Mouse (Mus musculus): Measurements from ENCODE around the gene Npcd. TPM values are rescaled to one million over a fixed set of nuclear protein-coding genes. Genes with fewer than 3 reads are reported as not detected.

The Npcd gene
- polyA plus RNA-seq, 1 experiment: not detected

GRCm38 (mm10) chr15:79873545-79873944, 39.5 kb upstream of the Npcd start:
- WGBS: 90% methylated on average over 8 of the region's 8 CpGs

DNA sequence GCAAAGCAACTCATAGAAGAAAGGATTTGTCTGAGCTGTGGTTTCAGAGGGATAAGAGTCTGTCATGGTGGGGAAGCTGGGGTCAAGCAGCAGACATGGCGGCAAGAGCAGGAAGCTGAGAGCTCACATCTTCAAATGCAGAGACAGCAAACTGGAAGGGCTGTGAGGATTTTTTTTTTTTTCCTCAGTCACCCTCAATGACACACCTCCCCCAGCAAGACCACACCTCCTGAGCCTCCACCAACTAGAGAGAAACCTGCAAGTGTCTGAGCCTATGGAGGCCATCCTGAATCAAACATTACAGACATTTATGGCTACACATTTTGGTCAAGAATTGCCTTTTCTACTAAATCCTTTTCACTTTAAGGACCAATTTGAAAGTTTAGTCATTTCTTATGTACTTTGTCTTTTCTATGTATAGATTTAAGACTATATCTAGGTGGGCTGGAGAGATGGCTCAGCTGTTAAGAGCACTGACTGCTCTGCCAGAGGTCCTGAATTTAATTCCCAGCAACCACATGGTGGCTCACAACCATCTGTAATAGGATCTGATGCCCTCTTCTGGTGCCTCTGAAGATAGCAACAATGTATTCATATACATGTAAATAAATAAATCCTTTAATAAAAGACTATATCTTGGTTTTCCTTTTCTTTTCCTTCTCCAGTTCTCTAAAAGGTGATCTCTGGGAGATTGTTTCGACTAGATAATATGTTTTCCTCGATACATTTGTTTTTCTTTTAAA, 33.4 kb upstream of the Npcd start:
- no peak for TF ChIP-seq CTCF (IDR thresholded peaks at IDR 0.05; ENCODE audit: insufficient read depth, low read depth, low read length)
- TF ChIP-seq POLR2A (IDR thresholded peaks at IDR 0.05; ENCODE audit: insufficient read depth, low read depth, low read length): no peak
- Histone ChIP-seq H3K4me1 (ENCODE audit: control insufficient read depth, insufficient read depth, low read length) (no peaks in the 10 kb centered on the region), H3K4me3 (ENCODE audit: insufficient read depth, low read depth, low read length) (no peak overlapping the region), H3K27ac (ENCODE audit: insufficient read depth, low read depth, low read length) (no peak overlapping the region)
- WGBS: 87% methylated on average over 3 of the region's 3 CpGs

More at GRCm38 (mm10) chr15:79873545-79873944, 39.5 kb upstream of the Npcd start:
- H3K27ac ChIP-seq (ENCODE audit: insufficient read depth, low read depth, low read length): no peak overlapping the region
- no peak overlapping the region for H3K4me3 ChIP-seq (ENCODE audit: insufficient read depth, low read depth, low read length)
- TF ChIP-seq CTCF (IDR thresholded peaks at IDR 0.05; ENCODE audit: insufficient read depth, low read depth, low read length) (no peak), POLR2A (IDR thresholded peaks at IDR 0.05; ENCODE audit: insufficient read depth, low read depth, low read length) (no peak)
- no peaks in the 10 kb centered on the region for H3K4me1 ChIP-seq (ENCODE audit: control insufficient read depth, insufficient read depth, low read length)

DNA sequence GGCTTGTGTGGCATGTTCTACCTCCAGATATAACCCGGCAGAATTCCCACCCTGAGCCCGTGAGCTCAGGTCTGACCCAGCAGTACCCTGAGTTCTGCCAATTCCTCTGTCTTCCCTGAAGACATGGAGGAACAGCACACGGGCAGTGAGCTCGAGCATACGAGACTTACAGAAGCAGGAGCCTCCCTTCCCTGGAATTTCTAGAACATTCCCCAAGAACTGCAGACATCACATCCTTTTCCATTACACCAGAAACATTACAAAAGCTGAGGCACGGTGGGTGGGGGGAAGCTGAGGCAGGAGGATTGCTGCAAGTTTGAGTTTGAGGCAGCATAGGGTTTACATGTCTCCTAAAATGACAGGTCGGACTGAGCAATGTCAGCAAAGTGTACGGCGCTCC, 25.8 kb upstream of the Npcd start:
- no peak for TF ChIP-seq POLR2A (IDR thresholded peaks at IDR 0.05; ENCODE audit: insufficient read depth, low read depth, low read length)
- TF ChIP-seq CTCF (IDR thresholded peaks at IDR 0.05; ENCODE audit: insufficient read depth, low read depth, low read length): no peak
- 89% methylated on average over 9 of the region's 9 CpGs for WGBS
- Histone ChIP-seq H3K27ac (ENCODE audit: insufficient read depth, low read depth, low read length) (no peak overlapping the region), H3K4me3 (ENCODE audit: insufficient read depth, low read depth, low read length) (no peak overlapping the region), H3K4me1 (ENCODE audit: control insufficient read depth, insufficient read depth, low read length) (no peaks in the 10 kb centered on the region)

DNA sequence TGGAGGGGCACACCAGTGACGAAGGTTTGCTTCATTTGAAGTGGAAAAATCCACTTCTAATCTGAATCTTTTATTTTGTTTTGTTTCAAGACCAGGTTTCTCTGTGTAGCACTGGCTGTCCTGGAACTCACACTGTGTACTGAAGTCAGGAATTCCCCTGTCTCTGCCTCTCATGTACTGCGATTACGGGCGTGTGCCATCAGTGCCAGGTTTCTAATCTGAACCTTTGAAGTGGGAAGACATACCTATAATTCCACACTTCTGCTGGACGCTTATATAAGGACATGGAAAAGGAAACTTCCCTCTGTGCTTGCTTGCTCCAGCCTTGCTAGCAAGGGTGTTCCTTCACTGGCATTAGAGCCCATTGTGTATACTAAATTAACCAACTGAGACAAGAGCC, 24.9 kb upstream of the Npcd start:
- TF ChIP-seq CTCF (IDR thresholded peaks at IDR 0.05; ENCODE audit: insufficient read depth, low read depth, low read length): no peak
- no peak for TF ChIP-seq POLR2A (IDR thresholded peaks at IDR 0.05; ENCODE audit: insufficient read depth, low read depth, low read length)
- no peaks in the 10 kb centered on the region for H3K4me1 ChIP-seq (ENCODE audit: control insufficient read depth, insufficient read depth, low read length)
- 85% methylated on average over 5 of the region's 5 CpGs for WGBS
- H3K27ac ChIP-seq (ENCODE audit: insufficient read depth, low read depth, low read length): no peak overlapping the region
- no peak overlapping the region for H3K4me3 ChIP-seq (ENCODE audit: insufficient read depth, low read depth, low read length)

DNA sequence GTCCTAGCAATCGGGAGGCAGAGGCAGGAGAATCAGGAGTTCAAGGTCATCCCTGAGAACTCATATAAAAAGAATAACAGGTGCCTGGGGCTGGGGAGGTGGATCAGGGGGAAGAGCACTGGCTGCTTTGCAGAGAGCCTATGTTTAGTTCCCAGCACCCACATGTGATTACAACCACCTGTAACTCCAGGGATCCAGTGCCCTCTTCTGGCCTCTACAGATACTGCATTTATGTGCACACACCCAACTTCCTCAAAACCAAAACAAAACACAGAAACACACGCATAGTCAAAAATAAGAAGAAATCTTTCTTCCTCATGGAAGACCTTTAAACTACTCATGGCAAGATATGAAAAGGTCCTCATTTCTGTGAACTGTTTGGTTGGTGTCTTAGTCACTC, 16.1 kb upstream of the Npcd start:
- 100% methylated on average over 2 of the region's 2 CpGs for WGBS
- TF ChIP-seq CTCF (IDR thresholded peaks at IDR 0.05; ENCODE audit: insufficient read depth, low read depth, low read length) (no peak), POLR2A (IDR thresholded peaks at IDR 0.05; ENCODE audit: insufficient read depth, low read depth, low read length) (no peak)

DNA sequence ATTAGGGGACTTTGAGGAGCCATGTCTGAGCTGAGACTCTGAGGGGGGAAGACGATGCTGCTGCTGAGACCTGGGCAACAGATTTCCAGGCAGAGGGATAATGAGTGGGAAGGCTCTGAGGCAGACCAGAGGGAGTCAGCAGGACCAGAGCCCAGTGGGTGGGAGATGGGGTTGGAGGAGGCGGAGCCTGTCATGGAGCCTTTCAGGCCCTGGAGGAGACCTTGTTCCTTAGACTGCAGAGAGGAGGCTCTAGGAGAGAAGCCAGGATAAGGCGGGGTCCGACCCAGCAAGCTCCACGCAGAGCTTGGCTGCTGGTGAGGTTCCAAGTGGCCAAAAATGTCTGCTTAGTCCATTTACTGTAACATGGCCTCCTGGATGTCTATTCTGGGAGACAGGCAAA, 13.1 kb upstream of the Npcd start:
- 25% methylated on average over 5 of the region's 5 CpGs for WGBS
- TF ChIP-seq CTCF (IDR thresholded peaks at IDR 0.05; ENCODE audit: insufficient read depth, low read depth, low read length) (no peak), POLR2A (IDR thresholded peaks at IDR 0.05; ENCODE audit: insufficient read depth, low read depth, low read length) (no peak)
- H3K27ac ChIP-seq (ENCODE audit: insufficient read depth, low read depth, low read length): peak overlapping the region; percentile 7; the same call in 1 of the 2 replicates
- peaks cover 17% of the 10 kb centered on the region for H3K4me1 ChIP-seq (ENCODE audit: control insufficient read depth, insufficient read depth, low read length)
- H3K4me3 ChIP-seq (ENCODE audit: insufficient read depth, low read depth, low read length): no peak overlapping the region

More for the DNA sequence above, 16.1 kb upstream of the Npcd start:
- no peak overlapping the region for H3K27ac ChIP-seq (ENCODE audit: insufficient read depth, low read depth, low read length)
- no peak overlapping the region for H3K4me3 ChIP-seq (ENCODE audit: insufficient read depth, low read depth, low read length)
- H3K4me1 ChIP-seq (ENCODE audit: control insufficient read depth, insufficient read depth, low read length): peaks cover 17% of the 10 kb centered on the region

- 83% methylated on average over 4 of the region's 4 CpGs for WGBS
- no peak overlapping the region for H3K4me3 ChIP-seq (ENCODE audit: insufficient read depth, low read depth, low read length)
- TF ChIP-seq CTCF (IDR thresholded peaks at IDR 0.05; ENCODE audit: insufficient read depth, low read depth, low read length) (no peak), POLR2A (IDR thresholded peaks at IDR 0.05; ENCODE audit: insufficient read depth, low read depth, low read length) (no peak)
- no peak overlapping the region for H3K27ac ChIP-seq (ENCODE audit: insufficient read depth, low read depth, low read length)
- H3K4me1 ChIP-seq (ENCODE audit: control insufficient read depth, insufficient read depth, low read length): peaks cover 17% of the 10 kb centered on the region
Measured at GRCm38 (mm10) chr15:79845986-79846385, 11.9 kb upstream of the Npcd start.

- Histone ChIP-seq H3K4me3 (ENCODE audit: insufficient read depth, low read depth, low read length) (no peak overlapping the region), H3K4me1 (ENCODE audit: control insufficient read depth, insufficient read depth, low read length) (peaks cover 12% of the 10 kb centered on the region), H3K27ac (ENCODE audit: insufficient read depth, low read depth, low read length) (no peak overlapping the region)
- 93% methylated on average over 3 of the region's 3 CpGs for WGBS
- no peak for TF ChIP-seq CTCF (IDR thresholded peaks at IDR 0.05; ENCODE audit: insufficient read depth, low read depth, low read length)
- no peak for TF ChIP-seq POLR2A (IDR thresholded peaks at IDR 0.05; ENCODE audit: insufficient read depth, low read depth, low read length)
Measured at GRCm38 (mm10) chr15:79842985-79843384, 8.9 kb upstream of the Npcd start.

- TF ChIP-seq CTCF (IDR thresholded peaks at IDR 0.05; ENCODE audit: insufficient read depth, low read depth, low read length) (no peak), POLR2A (IDR thresholded peaks at IDR 0.05; ENCODE audit: insufficient read depth, low read depth, low read length) (no peak)
- no peak overlapping the region for H3K4me3 ChIP-seq (ENCODE audit: insufficient read depth, low read depth, low read length)
- 83% methylated on average over 2 of the region's 2 CpGs for WGBS
Measured at GRCm38 (mm10) chr15:79840281-79840680, 6.2 kb upstream of the Npcd start.

More at GRCm38 (mm10) chr15:79840281-79840680, 6.2 kb upstream of the Npcd start:
- H3K4me1 ChIP-seq (ENCODE audit: control insufficient read depth, insufficient read depth, low read length): 0 out of 2 replicates have a peak, but pooled peaks cover 5% of the 10 kb centered on the region
- H3K27ac ChIP-seq (ENCODE audit: insufficient read depth, low read depth, low read length): no peak overlapping the region

Data from olfactory bulb, adult 2 months (tissue).